Mouse (Mus musculus): Measurements from ENCODE around the gene Fkbp7.

- TF ChIP-seq CTCF (IDR thresholded peaks at IDR 0.05; ENCODE audit: insufficient read depth, low read depth, low read length) (no peak), POLR2A (IDR thresholded peaks at IDR 0.05; ENCODE audit: insufficient read depth, low read depth, low read length) (no peak)
Observed at GRCm38 (mm10) chr2:76687608-76688007, 14.7 kb upstream of the Fkbp7 start.

Measured in olfactory bulb, adult 2 months (tissue).